Mouse (Mus musculus) regulatory T cell (primary cell): ENCODE results near the gene Gm37240.

ENCODE experiments used
- in situ Hi-C: fragments of 300-600 bp; cut with MboI, MseI; formaldehyde crosslinking; loops from one replicate; pipeline ENCODE4 v1.15.1; 2025; ENCODE audit warnings: high pct_unique_total_duplicates

Gene Gm37240

GRCm38 (mm10) chr3:84455733-84456417, 1431.4 kb downstream of the Gm37240 start:
- in situ Hi-C loops: no loop called here

- in situ Hi-C loops: no loop called here
Observed at GRCm38 (mm10) chr3:84450651-84451050, 1436.7 kb downstream of the Gm37240 start.

GRCm38 (mm10) chr3:84449015-84449414, 1438.3 kb downstream of the Gm37240 start:
- in situ Hi-C loops: no loop called here

- in situ Hi-C loops: no loop called here
Observed at GRCm38 (mm10) chr3:84447803-84448202, 1439.5 kb downstream of the Gm37240 start.
